ENCODE assay signal across 8 mouse cellular contexts in the genomic region with DNA sequence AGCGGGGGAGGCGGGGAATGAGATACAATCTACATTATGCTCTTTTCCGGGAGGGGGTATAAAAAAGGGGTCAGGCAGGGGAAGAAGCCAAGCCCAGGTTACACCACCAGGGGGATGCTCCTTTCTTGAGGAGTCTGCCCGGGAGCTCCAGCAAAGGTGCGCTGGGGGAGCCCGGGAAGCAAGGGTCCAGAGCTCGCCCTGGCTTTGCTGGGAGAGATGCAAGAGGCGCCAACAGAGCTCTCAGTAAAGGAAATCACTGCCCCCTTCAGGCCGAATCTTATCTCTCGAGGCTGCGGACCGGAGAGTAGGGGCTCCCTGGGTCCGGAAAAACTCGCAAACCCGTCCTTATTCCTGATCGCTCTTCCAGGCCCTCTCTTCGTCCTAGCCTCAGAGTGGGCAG. TPM values are rescaled to one million over a fixed set of nuclear protein-coding genes. Genes with fewer than 3 reads are reported as not detected.
A peak's percentile ranks its signal among the peaks of the same experiment; 100 is the strongest.
DNase-seq lines count a peak whose midpoint lies in the region; ATAC-seq and TF ChIP-seq lines count a peak whose summit lies in the region.
"Had no signal": no experiment of that assay in that cellular context is flagged by ENCODE, and none has a peak within 500 bp of the region (broad histone marks: within the 10 kb centered on the region; RNA-seq: fewer than 3 reads in every experiment).

No protein-coding gene starts in this region.

- no peak for ATAC-seq in limb, embryonic 14.5 days (ENCODE audit: low FRiP score, low read depth)

- 1% methylated on average over 17 of the region's 17 CpGs for WGBS in forebrain, embryonic 10.5 days
- WGBS in kidney, adult 2 months: 2% methylated on average over 17 of the region's 17 CpGs
- under 1% methylated on average over 17 of the region's 17 CpGs for WGBS in limb, embryonic 14.5 days

- no peak for TF ChIP-seq POLR2A in brain, embryonic 14.5 days (IDR thresholded peaks at IDR 0.05; ENCODE audit: borderline replicate concordance, extremely low read depth, insufficient read depth, insufficient read length, poor library complexity, severe bottlenecking)
- no peak for TF ChIP-seq POLR2A in kidney, adult 2 months (IDR thresholded peaks at IDR 0.05; ENCODE audit: low read depth, low read length)
- no peak for TF ChIP-seq POLR2A in limb, embryonic 14.5 days (IDR thresholded peaks at IDR 0.05; ENCODE audit: borderline replicate concordance, extremely low read depth, insufficient read depth, insufficient read length)

- no peak overlapping the region for H3K27ac ChIP-seq in forebrain, embryonic 10.5 days
- no peak overlapping the region for H3K27ac ChIP-seq in kidney, adult 2 months (ENCODE audit: insufficient read depth, low read depth, low read length)
- no peak overlapping the region for H3K27ac ChIP-seq in limb, embryonic 14.5 days (replicated peaks; ENCODE audit: low read depth, low read length)

- H3K4me1 ChIP-seq in forebrain, embryonic 10.5 days: peaks cover 28% of the 10 kb centered on the region
- H3K4me1 ChIP-seq in kidney, adult 2 months (ENCODE audit: control insufficient read depth, insufficient read depth, low read length): no peaks in the 10 kb centered on the region
- no peaks in the 10 kb centered on the region for H3K4me1 ChIP-seq in limb, embryonic 14.5 days (ENCODE audit: control insufficient read depth, insufficient read depth, low read length)

- peak overlapping the region; percentile 67 for H3K4me3 ChIP-seq in forebrain, embryonic 10.5 days
- no peak overlapping the region for H3K4me3 ChIP-seq in kidney, adult 2 months (ENCODE audit: insufficient read depth, low read depth, low read length)
- no peak overlapping the region for H3K4me3 ChIP-seq in limb, embryonic 14.5 days (replicated peaks; ENCODE audit: low read length)
- H3K4me3 ChIP-seq: erythroblast, embryonic 14.5 days had no signal

- H3K9ac ChIP-seq in limb, embryonic 14.5 days (ENCODE audit: low read depth, low read length, severe bottlenecking): no peak overlapping the region

- H3K36me3 ChIP-seq in forebrain, embryonic 10.5 days (replicated peaks): no peaks in the 10 kb centered on the region
- H3K36me3 ChIP-seq in kidney, adult 2 months (ENCODE audit: control insufficient read depth, insufficient read depth, low read length): no peaks in the 10 kb centered on the region
- H3K36me3 ChIP-seq in limb, embryonic 14.5 days (ENCODE audit: control insufficient read depth, insufficient read depth, low read length): no peaks in the 10 kb centered on the region

- H3K27me3 ChIP-seq in forebrain, embryonic 10.5 days (ENCODE audit: poor library complexity, severe bottlenecking): peaks cover 73% of the 10 kb centered on the region
- no peaks in the 10 kb centered on the region; the same call in 1 of the 2 replicates for H3K27me3 ChIP-seq in kidney, adult 2 months (replicated peaks; ENCODE audit: control insufficient read depth, insufficient read depth, low read length)
- peaks cover 60% of the 10 kb centered on the region for H3K27me3 ChIP-seq in limb, embryonic 14.5 days (ENCODE audit: control insufficient read depth, insufficient read depth, low read length)

- H3K9me3 ChIP-seq in forebrain, embryonic 10.5 days: no peaks in the 10 kb centered on the region
- no peaks in the 10 kb centered on the region for H3K9me3 ChIP-seq in limb, embryonic 14.5 days (ENCODE audit: control insufficient read depth, low read length)

- peak; percentile 20 for DNase-seq in NIH3T3 (ENCODE audit: low read depth)
- peak; percentile 87 for DNase-seq in brain, embryonic 14.5 days (ENCODE audit: low read depth)
- peak; percentile 62 for DNase-seq in forebrain, embryonic 10.5 days (ENCODE audit: extremely low spot score, low spot score)
- peak; percentile 37 for DNase-seq in kidney, adult 2 months
- DNase-seq in limb, embryonic 14.5 days (ENCODE audit: low spot score): peak; percentile 71
- peak; percentile 84 for DNase-seq in retina, postnatal 1 day
- no peak for DNase-seq in MN1 (ENCODE audit: low spot score)

- peak; percentile 74 for TF ChIP-seq CTCF in brain, embryonic 14.5 days (IDR thresholded peaks at IDR 0.05; ENCODE audit: borderline replicate concordance, extremely low read depth, insufficient read depth, insufficient read length)
- TF ChIP-seq CTCF in kidney, adult 2 months (conservative IDR thresholded peaks at IDR 0.05; ENCODE audit: insufficient read depth, insufficient read length, low read depth, low read length): peak; percentile 58

- no peak overlapping the region for H3K4me2 ChIP-seq in limb, embryonic 14.5 days (replicated peaks; ENCODE audit: low read depth, low read length, severe bottlenecking)

RNA-seq across cellular contexts. Expression of gene Gabbr2, which starts 1.8 kb away (rescaled TPM):
- polyA plus RNA-seq in brain, embryonic 14.5 days (2012; rRNA removed): 10.2 and 25.0 TPM in 2 replicates
- polyA plus RNA-seq in forebrain, embryonic 10.5 days (2016; fragmentation: Nextera tagmentation; extraction: Ambion mirVana): 0.06 and 0.09 TPM in 2 replicates
- polyA plus RNA-seq in kidney, adult 2 months (2012; rRNA removed): 0.26 and 0.28 TPM in 2 replicates
- polyA plus RNA-seq in limb, embryonic 14.5 days (2012; rRNA removed): 0.09 and 0.30 TPM in 2 replicates
- 0.07 and 0.15 TPM in 2 replicates for polyA plus RNA-seq in limb, embryonic 14.5 days (2014; fragmentation: Nextera tagmentation; extraction: Ambion mirVana)
- polyA plus RNA-seq: erythroblast, embryonic 14.5 days had no signal
